Comparison of ENCODE assay signal across 8 mouse cellular contexts in genomic region chr17:86404795-86405501, GRCm38 (mm10).
DNase-seq lines count a peak whose midpoint lies in the region; ATAC-seq lines count a peak whose summit lies in the region.
"Had no signal": no experiment of that assay in that cellular context is flagged by ENCODE, and none has a peak within 500 bp of the region (broad histone marks: within the 10 kb centered on the region; RNA-seq: fewer than 3 reads in every experiment).

No protein-coding gene starts in this region.

- H3K36me3 ChIP-seq in kidney, embryonic 15.5 days: no peaks in the 10 kb centered on the region
- no peaks in the 10 kb centered on the region for H3K36me3 ChIP-seq in neural tube, embryonic 14.5 days (ENCODE audit: control insufficient read depth, insufficient read depth, low read length)

- ATAC-seq in kidney, embryonic 15.5 days (replicated peaks; ENCODE audit: low FRiP score): peak; percentile 77
- ATAC-seq in neural tube, embryonic 14.5 days (ENCODE audit: low read depth): peak; percentile 41; the same call in 1 of the 2 replicates

- peak; percentile 18 to 49 for DNase-seq in lung, postnatal 4 days
- no peak for DNase-seq in lung, postnatal 14 days
- peak; percentile 85 to 88 for DNase-seq in cerebellum, postnatal 25 days
- no peak for DNase-seq in gastrocnemius, adult 8-10 months (ENCODE audit: low spot score in 2 of 2)
- DNase-seq in thymus, postnatal 4 days: no peak

- H3K27me3 ChIP-seq in kidney, embryonic 15.5 days: no peaks in the 10 kb centered on the region
- no peaks in the 10 kb centered on the region for H3K27me3 ChIP-seq in neural tube, embryonic 14.5 days (ENCODE audit: control insufficient read depth, insufficient read depth, low read length)

- H3K4me3 ChIP-seq in kidney, embryonic 15.5 days (replicated peaks): no peak overlapping the region
- no peak overlapping the region for H3K4me3 ChIP-seq in neural tube, embryonic 14.5 days (ENCODE audit: low read depth, low read length)

- peak overlapping the region; percentile 32 for H3K4me2 ChIP-seq in kidney, embryonic 15.5 days
- H3K4me2 ChIP-seq in neural tube, embryonic 14.5 days (ENCODE audit: low read depth, low read length): no peak overlapping the region

- peak overlapping the region; percentile 89 for H3K27ac ChIP-seq in kidney, embryonic 15.5 days
- H3K27ac ChIP-seq in neural tube, embryonic 14.5 days (ENCODE audit: low read depth, low read length): peak overlapping the region; percentile 64
- H3K27ac ChIP-seq: liver, embryonic 14.5 days had no signal

- H3K4me1 ChIP-seq in kidney, embryonic 15.5 days: peaks cover 27% of the 10 kb centered on the region
- peaks cover 9% of the 10 kb centered on the region for H3K4me1 ChIP-seq in neural tube, embryonic 14.5 days (ENCODE audit: control insufficient read depth, insufficient read depth, low read length)

- WGBS in kidney, embryonic 15.5 days: 39% methylated on average over 11 of the region's 11 CpGs
- 36% methylated on average over 11 of the region's 11 CpGs for WGBS in neural tube, embryonic 14.5 days

- no peaks in the 10 kb centered on the region for H3K9me3 ChIP-seq in kidney, embryonic 15.5 days (replicated peaks)
- H3K9me3 ChIP-seq in neural tube, embryonic 14.5 days (ENCODE audit: control insufficient read depth, low read length): no peaks in the 10 kb centered on the region

- H3K9ac ChIP-seq in kidney, embryonic 15.5 days: no peak overlapping the region
- H3K9ac ChIP-seq in neural tube, embryonic 14.5 days (replicated peaks; ENCODE audit: low read depth, low read length): no peak overlapping the region
- H3K9ac ChIP-seq: liver, embryonic 14.5 days had no signal

Comparison
In these comparisons a context has a peak if more than half of its experiments do, and no peak if none do; other contexts are left out.
1. DNase-seq: peak in lung, postnatal 4 days (2 of 2) and cerebellum, postnatal 25 days (2 of 2); none in lung, postnatal 14 days (single experiment), gastrocnemius, adult 8-10 months (0 of 2) and thymus, postnatal 4 days (single experiment).